Mouse (Mus musculus) spleen, postnatal 0 days (tissue): ENCODE data around the gene Ppp5c. TPM values are rescaled to one million over a fixed set of nuclear protein-coding genes. Genes with fewer than 3 reads are reported as not detected.

Source experiments
- polyA plus RNA-seq: library from polyadenylated mRNA; unstranded; fragments of >200 nt; fragmentation: Nextera tagmentation; extraction: Ambion mirVana; gene quantifications from 2 replicates; pipeline ENCODE4 v1.2.1, GENCODE M21; 2015

Gene Ppp5c
- 43.1 and 46.0 TPM in 2 replicates for polyA plus RNA-seq

GRCm38 (mm10) chr7:17027588-17028343, at the start of gene Ppp5c:
TSS of gene Ppp5c (minus strand) at chr7:17027924.

GRCm38 (mm10) chr7:17073904-17074615, 46.3 kb upstream of the Ppp5c start, which contains the start of gene Psg16:
TSS of gene Psg16 (plus strand) at chr7:17074040.

GRCm38 (mm10) chr7:17062389-17062788, 34.7 kb upstream of the Ppp5c start, which contains the start of gene Hif3a:
TSS of gene Hif3a (minus strand) at chr7:17062427.

GRCm38 (mm10) chr7:16992451-16992807, 35.3 kb downstream of the Ppp5c start, which contains the start of gene Ccdc8:
TSS of gene Ccdc8 (plus strand) at chr7:16992708.

GRCm38 (mm10) chr7:16982859-16983568, 44.7 kb downstream of the Ppp5c start, which contains the start of gene Gm42372:
TSS of gene Gm42372 (plus strand) at chr7:16983086.

GRCm38 (mm10) chr7:16959539-16960187, 68.1 kb downstream of the Ppp5c start, which contains the start of gene Pnmal1:
TSS of gene Pnmal1 (plus strand) at chr7:16959679.

Other genes starting within 250 kb of the Ppp5c start
- gene Slc1a5, start 246.6 kb downstream of the Ppp5c start, polyA plus RNA-seq: 107 and 108 TPM in 2 replicates
- 35.2 and 37.1 TPM in 2 replicates for gene Strn4, start 212.0 kb downstream of the Ppp5c start, polyA plus RNA-seq
- gene Fkrp, start 211.2 kb downstream of the Ppp5c start, polyA plus RNA-seq: 11.2 and 11.7 TPM in 2 replicates
- 10.8 and 13.8 TPM in 2 replicates for gene Prkd2, start 185.0 kb downstream of the Ppp5c start, polyA plus RNA-seq
- gene Dact3, start 152.6 kb downstream of the Ppp5c start, polyA plus RNA-seq: 1.8 and 1.9 TPM in 2 replicates
- 2.7 and 2.9 TPM in 2 replicates for gene Gng8, start 136.1 kb downstream of the Ppp5c start, polyA plus RNA-seq
- gene Ptgir, start 121.4 kb downstream of the Ppp5c start, polyA plus RNA-seq: 1.0 and 1.3 TPM in 2 replicates
- 149 and 159 TPM in 2 replicates for gene Calm3, start 103.8 kb downstream of the Ppp5c start, polyA plus RNA-seq
- 0.47 and 0.84 TPM in 2 replicates for gene Pnmal2, start 83.2 kb downstream of the Ppp5c start, polyA plus RNA-seq
- 0.02 TPM in 1 of 2 replicates, not detected in the other for gene Pnmal1, start 68.2 kb downstream of the Ppp5c start, polyA plus RNA-seq
- 0.10 and 0.11 TPM in 2 replicates for gene Gm42372, start 44.8 kb downstream of the Ppp5c start, polyA plus RNA-seq
- gene Ccdc8, start 35.2 kb downstream of the Ppp5c start, polyA plus RNA-seq: 3.1 and 4.0 TPM in 2 replicates
- gene Hif3a, start 34.5 kb upstream of the Ppp5c start, polyA plus RNA-seq: 8.1 and 9.9 TPM in 2 replicates
- gene Psg16, start 46.1 kb upstream of the Ppp5c start, polyA plus RNA-seq: 0.23 and 0.24 TPM in 2 replicates
- gene Ceacam3, start 122.4 kb upstream of the Ppp5c start, polyA plus RNA-seq: not detected in 2 replicates
- not detected in 2 replicates for gene Psg29, start 175.6 kb upstream of the Ppp5c start, polyA plus RNA-seq